Mouse (Mus musculus) brown adipose tissue, adult 24 weeks (tissue): ENCODE results near the gene L3mbtl2. TPM values are rescaled to one million over a fixed set of nuclear protein-coding genes. Genes with fewer than 3 reads are reported as not detected.

Experiments used
- H3K27ac ChIP-seq: fragments of 200-500 bp; replicated peaks from 2 replicates; pipeline ENCODE4 v1.5.1; 2012; ENCODE audit warnings: low read depth, mild to moderate bottlenecking, low read length
- H3K4me1 ChIP-seq: fragments of 200-500 bp; 2 replicates; pipeline ENCODE4 v1.6.1; 2012; ENCODE audit warnings: low read length, mixed read lengths; ENCODE audit not compliant: control insufficient read depth, insufficient read depth, insufficient read length
- H3K4me3 ChIP-seq: fragments of 200-500 bp; 2 replicates; pipeline ENCODE4 v1.5.1; 2012; ENCODE audit warnings: low read depth, mild to moderate bottlenecking, low read length, moderate library complexity; ENCODE audit not compliant: insufficient read depth
- polyA plus RNA-seq: library from polyadenylated mRNA; stranded (reverse); fragments of >200 nt; gene quantifications from 2 replicates; pipeline ENCODE4 v1.2.4, GENCODE M21; 2012; ENCODE audit not compliant: missing spikeins, insufficient read depth, insufficient read length

L3mbtl2 gene
- 6.4 and 7.0 TPM in 2 replicates for polyA plus RNA-seq

- Histone ChIP-seq H3K4me3 (peak within 1 kb of the TSS; percentile 86), H3K4me1 (peaks cover 3% of the 10 kb centered on the region; the same call in 1 of the 2 replicates), H3K27ac (no peak within 1 kb of the TSS)
Measured at GRCm38 (mm10) chr15:81663697-81664561, at the start of gene L3mbtl2. Gene L3mbtl2, plus strand, starts transcription at chr15:81663889.

- no peak overlapping the region for H3K4me3 ChIP-seq
- H3K4me1 ChIP-seq: no peaks in the 10 kb centered on the region
- H3K27ac ChIP-seq: no peak overlapping the region
Measured at GRCm38 (mm10) chr15:81649516-81650455, 13.9 kb upstream of the L3mbtl2 start.

- Histone ChIP-seq H3K4me3 (no peak overlapping the region), H3K4me1 (no peaks in the 10 kb centered on the region), H3K27ac (no peak overlapping the region)
Measured at GRCm38 (mm10) chr15:81650636-81651035, 13.1 kb upstream of the L3mbtl2 start.

GRCm38 (mm10) chr15:81661701-81662100 lies 2.0 kb upstream of the L3mbtl2 start:
- Histone ChIP-seq H3K27ac (no peak overlapping the region), H3K4me1 (peaks cover 3% of the 10 kb centered on the region; the same call in 1 of the 2 replicates), H3K4me3 (no peak overlapping the region)

GRCm38 (mm10) chr15:81663281-81663680 lies 408 bp upstream of the L3mbtl2 start:
- Histone ChIP-seq H3K27ac (no peak overlapping the region), H3K4me1 (peaks cover 3% of the 10 kb centered on the region; the same call in 1 of the 2 replicates), H3K4me3 (peak overlapping the region; percentile 34)

GRCm38 (mm10) chr15:81666957-81667356 lies 3.3 kb downstream of the L3mbtl2 start:
- Histone ChIP-seq H3K4me1 (peaks cover 3% of the 10 kb centered on the region; the same call in 1 of the 2 replicates), H3K4me3 (no peak overlapping the region), H3K27ac (no peak overlapping the region)

- no peak overlapping the region for H3K27ac ChIP-seq
- H3K4me3 ChIP-seq: no peak overlapping the region
- H3K4me1 ChIP-seq: no peaks in the 10 kb centered on the region
Measured at GRCm38 (mm10) chr15:81670231-81670640, 6.5 kb downstream of the L3mbtl2 start.

GRCm38 (mm10) chr15:81676637-81677036 lies 12.9 kb downstream of the L3mbtl2 start:
- Histone ChIP-seq H3K27ac (no peak overlapping the region), H3K4me1 (no peaks in the 10 kb centered on the region), H3K4me3 (no peak overlapping the region)

GRCm38 (mm10) chr15:81680301-81680805 lies 16.7 kb downstream of the L3mbtl2 start:
- H3K4me1 ChIP-seq: no peaks in the 10 kb centered on the region
- H3K27ac ChIP-seq: no peak overlapping the region
- H3K4me3 ChIP-seq: no peak overlapping the region

- Histone ChIP-seq H3K4me1 (0 out of 2 replicates have a peak, but pooled peaks cover 2% of the 10 kb centered on the region), H3K27ac (no peak overlapping the region)
Measured at GRCm38 (mm10) chr15:81693366-81693966, 29.8 kb downstream of the L3mbtl2 start.

GRCm38 (mm10) chr15:81693967-81694881 lies 30.5 kb downstream of the L3mbtl2 start:
- H3K27ac ChIP-seq: no peak overlapping the region
- H3K4me1 ChIP-seq: 0 out of 2 replicates have a peak, but pooled peaks cover 2% of the 10 kb centered on the region
- peak overlapping the region; percentile 62 for H3K4me3 ChIP-seq

More at GRCm38 (mm10) chr15:81693366-81693966, 29.8 kb downstream of the L3mbtl2 start:
- peak overlapping the region; percentile 62 for H3K4me3 ChIP-seq

- Histone ChIP-seq H3K4me1 (0 out of 2 replicates have a peak, but pooled peaks cover 2% of the 10 kb centered on the region), H3K27ac (no peak overlapping the region), H3K4me3 (peak overlapping the region; percentile 62)
Measured at GRCm38 (mm10) chr15:81694891-81695290, 31.2 kb downstream of the L3mbtl2 start.

GRCm38 (mm10) chr15:81697175-81697574 lies 33.5 kb downstream of the L3mbtl2 start, which contains the start of gene Chadl:
Gene Chadl, minus strand, starts transcription at chr15:81697287.
- H3K27ac ChIP-seq: no peak within 1 kb of the TSS
- peaks cover 10% of the 10 kb centered on the region; the same call in 1 of the 2 replicates for H3K4me1 ChIP-seq
- no peak within 1 kb of the TSS for H3K4me3 ChIP-seq
